Mouse (Mus musculus): ENCODE data around the gene Tex2.

DNA sequence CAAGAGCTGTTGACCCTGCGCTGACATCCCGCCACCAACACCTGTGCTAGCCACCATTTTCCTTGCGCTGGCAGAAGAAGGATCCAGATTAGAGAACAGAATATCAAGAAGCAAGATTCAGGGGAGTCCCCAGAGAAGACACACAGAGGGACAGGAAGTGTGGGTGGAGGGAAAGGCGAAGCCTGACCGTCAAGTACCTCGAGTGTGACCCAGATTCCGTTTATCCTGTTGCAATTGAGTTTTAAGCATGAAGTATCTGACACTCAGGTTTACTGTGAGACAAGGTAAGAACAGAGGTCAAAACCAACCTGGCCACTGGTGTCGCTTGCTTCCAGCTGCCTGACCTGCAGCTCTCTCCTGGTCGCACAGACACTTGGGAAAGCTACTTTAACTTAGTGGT is 68.3 kb downstream of the Tex2 start:
- TF ChIP-seq CTCF (IDR thresholded peaks at IDR 0.05; ENCODE audit: low read depth, low read length): no peak
- no peak for TF ChIP-seq GATA1 (IDR thresholded peaks at IDR 0.05; ENCODE audit: borderline replicate concordance, low read length)
- TF ChIP-seq TAL1 (conservative IDR thresholded peaks at IDR 0.05; ENCODE audit: low read depth, low read length): no peak

All from G1E (cell line).